Mouse (Mus musculus) olfactory bulb, adult 2 months (tissue): ENCODE data around the gene Pdzd4.

Source experiments
- CTCF ChIP-seq: fragments of 200-500 bp; IDR thresholded peaks from 2 replicates; pipeline ENCODE4 v1.5.1; 2012; ENCODE audit warnings: low read depth, mild to moderate bottlenecking, low read length, moderate library complexity; ENCODE audit not compliant: insufficient read depth
- POLR2A ChIP-seq: fragments of 200-500 bp; IDR thresholded peaks from 2 replicates; pipeline ENCODE4 v1.6.1; 2012; ENCODE audit warnings: mild to moderate bottlenecking, low read depth, low read length, moderate library complexity; ENCODE audit not compliant: insufficient read depth

DNA sequence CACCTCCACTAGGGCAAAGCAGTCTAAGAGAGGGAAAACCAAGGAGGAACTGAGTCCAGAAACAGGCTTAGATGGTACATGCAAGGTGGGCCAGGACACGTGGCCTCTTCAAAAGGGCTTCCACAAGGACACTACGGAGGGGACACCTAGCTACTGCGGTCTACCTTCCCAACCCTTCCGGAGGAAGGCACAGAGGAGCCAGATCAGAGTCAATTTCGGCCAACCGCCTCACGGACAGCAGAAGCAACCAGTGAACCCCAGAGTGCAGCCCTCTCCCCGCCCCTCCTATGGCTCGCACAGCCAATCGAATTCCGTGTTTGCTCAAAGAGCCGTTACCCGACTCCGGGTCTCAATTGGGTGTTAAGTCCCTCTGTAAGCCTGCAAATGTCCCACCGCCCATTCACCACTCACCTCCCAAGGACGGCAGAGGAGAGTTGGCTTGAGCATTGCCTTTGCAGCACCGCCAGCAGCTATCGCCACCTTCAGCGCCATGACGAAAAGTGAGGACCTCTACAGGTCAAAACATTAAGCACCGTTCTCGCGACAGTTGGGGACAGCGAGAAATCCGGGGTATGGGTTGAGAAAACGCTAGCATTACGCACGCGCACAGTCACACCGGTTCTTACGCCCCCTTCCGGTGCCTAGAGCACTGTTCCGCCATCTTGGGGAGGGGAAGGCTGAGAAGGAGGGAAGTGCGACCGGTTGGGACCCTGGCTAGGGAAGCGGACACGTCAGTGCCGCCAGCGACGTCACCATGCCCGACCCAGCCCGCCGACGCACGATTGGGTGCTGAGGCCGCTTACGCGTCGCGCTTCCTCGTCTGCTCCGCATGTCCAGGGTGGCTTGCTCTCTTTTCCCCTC is 38.2 kb downstream of the Pdzd4 start, which contains the start of the genes Idh3g and Ssr4:
- TF ChIP-seq CTCF (no peak), POLR2A (peak; percentile 25; the same call in 1 of the 2 replicates)
